Mouse (Mus musculus): ENCODE data around the gene Tnfaip1.

GRCm38 (mm10) chr11:78530001-78530400 lies 6.1 kb downstream of the Tnfaip1 start:
- no peak for TF ChIP-seq POLR2A (IDR thresholded peaks at IDR 0.05; ENCODE audit: low read depth, low read length)
- TF ChIP-seq CTCF (IDR thresholded peaks at IDR 0.05; ENCODE audit: borderline replicate concordance, insufficient read depth, low read length) = no peak
